Mouse (Mus musculus): ENCODE data around the gene Timm10b.

Timm10b gene

DNA sequence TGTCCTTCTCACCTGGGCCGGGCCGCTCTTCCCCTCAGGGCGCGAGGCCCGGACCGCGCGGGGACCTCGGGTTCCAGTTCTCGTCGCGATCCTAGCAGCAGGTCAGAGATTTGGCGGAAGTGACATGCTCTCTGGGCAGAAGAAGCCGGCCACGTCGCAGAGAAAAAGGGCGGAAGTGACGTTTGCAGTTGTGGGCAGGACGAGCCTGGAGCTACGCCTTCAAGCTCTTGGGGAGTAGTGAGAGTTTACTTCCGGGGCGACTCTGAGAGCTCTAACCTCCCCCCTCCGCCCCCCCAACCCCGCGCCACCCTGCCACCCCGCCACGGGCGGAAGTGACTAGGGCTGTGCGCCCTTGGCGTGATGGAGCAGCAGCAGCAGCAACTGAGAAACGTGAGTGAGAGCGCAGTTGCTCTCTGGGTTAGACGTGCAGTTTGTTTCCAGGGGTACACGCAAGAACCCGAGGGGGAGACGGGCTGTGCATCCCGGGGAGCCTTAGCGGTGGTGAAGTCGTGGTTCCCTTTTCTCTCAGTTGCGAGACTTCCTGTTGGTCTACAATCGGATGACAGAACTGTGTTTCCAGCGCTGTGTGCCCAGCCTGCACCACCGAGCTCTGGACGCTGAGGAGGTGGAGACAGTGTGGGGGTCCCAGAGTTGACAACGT lies 507 bp downstream of the Timm10b start, which contains the start of the genes Arfip2 and Gm45799:
Gene Arfip2 (minus strand): TSS at position 184 of the 661 bp plus-strand sequence.
Gene Gm45799 (plus strand): TSS at position 320 of the 661 bp plus-strand sequence.
- in situ Hi-C loops (cut with MseI, MboI) = no loop called here

GRCm38 (mm10) chr7:105640894-105641255 lies 1.0 kb downstream of the Timm10b start:
- in situ Hi-C loops (cut with MseI, MboI) = no loop called here

DNA sequence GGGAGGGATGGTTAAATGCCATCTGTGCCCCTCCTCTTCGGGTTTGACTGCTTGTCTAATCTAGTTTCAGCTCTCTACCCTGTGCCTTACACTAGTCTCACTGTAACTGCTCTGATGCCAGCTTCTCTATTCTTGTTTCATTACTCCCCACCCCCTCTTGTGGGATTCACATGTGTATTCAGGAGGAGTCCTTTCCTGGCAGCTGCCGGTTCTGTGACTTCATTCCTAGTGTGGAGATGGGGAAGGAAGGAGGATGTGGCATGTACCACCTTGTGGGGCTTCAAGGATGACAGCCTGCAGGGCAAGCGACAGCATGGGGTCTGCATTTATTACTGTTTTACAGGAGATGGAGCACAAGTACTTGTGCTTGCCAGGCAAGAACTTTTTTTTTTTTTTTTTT lies 2.1 kb downstream of the Timm10b start:
- in situ Hi-C loops (cut with MseI, MboI) = no loop called here

GRCm38 (mm10) chr7:105650639-105651435 lies 11.0 kb downstream of the Timm10b start, which contains the start of gene Dnhd1:
Gene Dnhd1, plus strand, starts transcription at chr7:105650827.
- in situ Hi-C loops (cut with MseI, MboI) = no loop called here

GRCm38 (mm10) chr7:105685541-105686197 lies 45.8 kb downstream of the Timm10b start:
- in situ Hi-C loops (cut with MseI, MboI) = no loop called here

GRCm38 (mm10) chr7:105690875-105691274 lies 51.0 kb downstream of the Timm10b start:
- in situ Hi-C loops (cut with MseI, MboI) = no loop called here
